Mouse (Mus musculus) testis, adult 2 months (tissue): ENCODE data around the gene Kcnip1.

ENCODE experiments used
- CTCF ChIP-seq: fragments of 200-500 bp; IDR thresholded peaks from 2 replicates; pipeline ENCODE4 v1.5.1; 2012; ENCODE audit warnings: low read depth, mild to moderate bottlenecking, inconsistent platforms, low read length, moderate library complexity; ENCODE audit not compliant: control insufficient read depth, insufficient read depth, insufficient replicate concordance
- POLR2A ChIP-seq: fragments of 200-500 bp; IDR thresholded peaks from 2 replicates; pipeline ENCODE4 v1.6.1; 2012; ENCODE audit warnings: low read depth, mild to moderate bottlenecking, inconsistent platforms, low read length, moderate library complexity; ENCODE audit not compliant: control insufficient read depth

GRCm38 (mm10) chr11:33843294-33843864, 149.6 kb downstream of the Kcnip1 start:
- no peak for TF ChIP-seq CTCF
- no peak for TF ChIP-seq POLR2A
